Mouse (Mus musculus) telencephalon, adult 2 months (tissue): ENCODE results near the gene Zfp229.
"Not testable (repeated sequence)": the region's sequence is repeated elsewhere in the genome, so short reads cannot be mapped to it uniquely, and the experiment has no call there.

Experiments
- DNase-seq: peaks from one replicate; pipeline ENCODE4 v3.0.0-alpha.2; 2011; ENCODE audit warnings: low read depth, low spot score

Zfp229 gene

DNA sequence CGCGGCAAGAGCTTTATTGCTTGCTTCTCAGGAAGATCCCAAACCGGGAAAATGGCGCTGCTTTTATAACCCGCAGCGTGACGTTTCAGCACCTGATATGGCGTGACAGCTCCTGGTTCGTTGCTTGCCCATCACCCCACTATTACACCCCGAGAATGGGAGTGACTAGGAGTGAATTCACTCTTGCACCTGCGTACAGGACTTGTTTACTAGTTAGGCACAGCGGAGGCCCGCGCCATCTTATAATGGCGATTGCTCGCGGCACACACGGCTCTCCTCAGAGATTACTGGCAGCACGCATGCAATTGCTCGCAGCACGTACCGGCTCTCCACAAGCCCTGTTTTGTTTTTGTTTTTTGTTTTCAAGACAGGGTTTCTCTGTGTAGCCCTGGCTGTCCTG is at the start of gene Zfp229:
Zfp229 (plus strand) TSS at position 301 of the 400 bp plus-strand sequence.
- not testable (repeated sequence) for DNase-seq

GRCm38 (mm10) chr17:21691560-21691959 is 39.0 kb upstream of the Zfp229 start, which contains the start of gene Gm10226:
TSS of gene Gm10226 (plus strand) at chr17:21691860.
- DNase-seq: no peak

GRCm38 (mm10) chr17:21693342-21693741 is 37.3 kb upstream of the Zfp229 start:
- DNase-seq: no peak

DNA sequence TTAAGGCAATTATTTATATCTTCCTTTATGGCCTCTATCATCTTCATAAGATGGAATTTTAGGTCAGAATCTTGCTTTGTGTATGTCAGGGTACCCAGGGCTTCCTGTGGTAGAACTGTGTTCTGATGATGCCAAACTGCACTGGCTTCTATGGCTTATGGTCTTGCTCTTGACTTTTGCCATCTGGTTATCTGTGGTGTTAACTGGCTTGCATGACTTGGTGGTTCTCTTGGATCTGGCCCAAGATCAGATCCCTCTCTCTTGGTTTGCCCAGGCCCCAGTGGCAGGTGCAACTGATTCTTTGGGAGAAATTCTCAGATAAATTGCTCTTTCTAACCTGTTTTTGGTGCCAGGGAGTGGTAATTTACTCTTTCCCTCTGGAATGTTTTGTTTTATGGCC is 34.5 kb upstream of the Zfp229 start:
- no peak for DNase-seq

DNA sequence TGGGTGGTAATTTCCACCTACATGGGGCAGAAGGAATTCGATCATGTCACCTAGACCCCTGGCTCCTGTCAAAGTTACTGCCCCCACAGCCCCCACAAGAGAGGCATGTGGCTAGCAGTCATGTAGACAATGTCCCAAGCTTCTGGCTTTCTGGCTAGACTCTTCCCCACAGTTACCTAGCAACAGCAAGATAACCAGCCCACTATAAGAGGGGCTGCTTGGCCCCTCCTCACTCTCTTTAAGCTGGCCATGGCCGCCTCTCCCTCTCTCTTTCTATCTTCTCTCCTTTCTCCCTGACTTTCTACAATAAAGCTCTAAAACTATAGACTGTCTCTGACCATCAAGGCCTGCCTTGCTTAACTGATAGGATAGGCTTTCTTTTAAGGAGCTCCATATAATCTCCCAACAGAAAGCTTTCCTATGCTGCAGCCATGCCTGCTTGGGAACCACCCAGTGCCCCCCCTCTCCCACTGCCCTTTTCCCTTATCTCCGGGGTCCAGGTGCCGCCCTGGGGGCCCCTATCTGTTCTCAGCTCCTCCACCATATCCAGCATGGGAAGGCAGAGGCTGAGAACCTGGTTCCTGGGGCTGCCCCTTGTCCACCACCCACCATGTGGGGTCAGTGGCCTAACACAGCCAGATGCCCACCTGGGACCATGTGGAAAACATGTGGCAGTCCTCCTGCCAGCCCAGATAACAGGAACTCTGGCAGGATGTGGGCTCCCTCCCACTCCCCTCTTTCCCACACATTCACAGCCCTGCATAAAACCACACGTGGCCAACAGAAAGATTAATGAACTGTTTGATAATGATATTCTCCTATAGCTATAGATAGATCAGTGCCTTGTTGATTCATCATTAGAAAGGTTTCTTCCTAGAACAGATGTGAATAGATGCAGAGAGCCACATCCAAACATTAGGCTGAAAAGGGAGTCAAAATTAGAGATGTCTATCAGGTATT is 28.0 kb upstream of the Zfp229 start:
- no peak for DNase-seq

GRCm38 (mm10) chr17:21703414-21703813 is 27.2 kb upstream of the Zfp229 start:
- no peak for DNase-seq

- peak; percentile 77 for DNase-seq
Measured at GRCm38 (mm10) chr17:21707343-21707996, 23.1 kb upstream of the Zfp229 start, which contains the start of gene Zfp760. TSS of gene Zfp760 (plus strand) at chr17:21707741.

DNA sequence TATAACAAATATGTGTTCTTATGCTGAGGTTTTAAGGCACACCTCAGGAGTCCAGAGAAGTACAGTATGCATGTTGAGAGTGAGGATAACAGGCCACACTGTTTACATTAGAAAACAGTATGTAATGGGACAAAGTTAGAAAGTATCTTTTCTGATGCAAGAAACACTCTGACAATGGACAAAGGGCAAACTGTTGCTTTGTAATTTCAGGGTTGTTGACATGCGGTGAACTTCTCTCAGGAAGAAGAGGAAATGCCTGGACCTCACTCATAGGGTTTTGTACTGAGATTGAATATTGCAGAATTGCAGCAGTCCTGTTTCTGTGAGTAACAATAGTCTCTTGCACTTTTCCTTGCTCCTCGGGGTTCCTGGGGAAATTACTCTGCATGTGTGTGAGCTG is 22.2 kb upstream of the Zfp229 start:
- no peak for DNase-seq

- no peak for DNase-seq
Measured at GRCm38 (mm10) chr17:21733049-21733448, 2.5 kb downstream of the Zfp229 start.

DNA sequence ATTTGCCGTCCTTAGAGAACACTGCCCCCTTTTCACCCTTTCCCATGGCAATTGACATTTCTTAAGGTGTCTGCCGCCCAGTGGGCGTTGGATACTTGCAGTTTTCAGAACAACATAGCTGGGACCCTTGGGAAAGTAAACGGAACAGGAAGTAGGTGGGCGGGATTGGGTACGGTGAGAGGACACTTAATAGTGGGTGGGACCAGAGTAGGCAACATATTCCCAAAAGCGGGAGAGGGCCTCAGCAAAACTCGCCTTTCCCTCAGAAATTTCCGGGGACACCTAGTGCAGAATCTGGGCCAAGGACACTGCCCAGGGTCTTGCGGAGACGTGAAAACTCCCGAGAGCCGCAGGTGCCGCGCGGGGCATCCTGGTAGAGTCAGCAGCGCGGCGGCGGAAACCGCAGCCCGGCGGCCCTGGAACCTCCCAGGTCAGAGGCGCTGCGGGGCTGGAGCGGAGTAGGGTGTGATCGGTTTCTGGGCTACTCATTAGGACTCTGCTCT is 3.0 kb downstream of the Zfp229 start:
- peak; percentile 53 for DNase-seq

DNA sequence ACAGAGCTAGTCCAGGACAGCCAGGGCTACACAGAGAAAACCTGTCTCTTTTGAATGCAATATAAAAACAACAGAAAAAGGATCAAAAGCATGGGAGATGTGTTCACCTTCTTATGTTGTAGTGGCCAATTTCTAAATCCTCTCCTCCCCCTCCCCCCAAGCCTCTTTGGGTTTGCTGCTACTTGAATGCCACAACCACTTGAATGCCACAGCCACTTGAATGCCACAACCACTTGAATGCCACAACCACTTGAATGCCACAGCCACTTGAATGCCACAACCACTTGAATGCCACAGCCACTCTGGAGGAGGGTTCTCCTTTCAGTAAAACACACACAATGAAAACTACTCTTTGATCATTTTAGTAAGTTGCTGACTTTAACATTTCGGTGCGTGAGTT is 22.2 kb downstream of the Zfp229 start:
- DNase-seq: no peak

GRCm38 (mm10) chr17:21753342-21754208 is 23.0 kb downstream of the Zfp229 start:
- DNase-seq: no peak

DNA sequence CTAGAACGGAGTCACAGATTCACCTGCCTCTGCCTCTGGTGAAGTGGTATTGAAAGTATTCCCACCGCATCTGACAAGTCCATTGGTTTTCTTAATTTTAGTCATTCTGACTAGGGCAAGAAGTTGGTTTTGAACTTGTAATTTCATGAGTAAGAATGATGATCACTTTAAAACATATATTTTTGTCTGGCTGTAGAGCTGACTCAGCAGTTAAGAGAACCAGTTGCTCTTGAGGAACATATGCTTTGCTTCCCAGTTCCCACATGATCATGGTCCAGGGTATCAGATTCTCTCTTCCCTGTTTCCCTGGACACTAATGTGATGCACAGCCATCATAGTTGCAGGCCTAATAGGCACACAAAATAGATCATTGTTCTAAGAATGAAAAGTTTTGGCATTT is 39.7 kb downstream of the Zfp229 start:
- no peak for DNase-seq

- no peak for DNase-seq
Measured at GRCm38 (mm10) chr17:21792256-21792655, 61.7 kb downstream of the Zfp229 start.

GRCm38 (mm10) chr17:21801373-21801772 is 70.8 kb downstream of the Zfp229 start:
- not testable (repeated sequence) for DNase-seq
